Mouse (Mus musculus): ENCODE results near the gene Twf2. TPM values are rescaled to one million over a fixed set of nuclear protein-coding genes. Genes with fewer than 3 reads are reported as not detected.

The Twf2 gene
- polyA plus RNA-seq, 1 experiment: 21.2 TPM

DNA sequence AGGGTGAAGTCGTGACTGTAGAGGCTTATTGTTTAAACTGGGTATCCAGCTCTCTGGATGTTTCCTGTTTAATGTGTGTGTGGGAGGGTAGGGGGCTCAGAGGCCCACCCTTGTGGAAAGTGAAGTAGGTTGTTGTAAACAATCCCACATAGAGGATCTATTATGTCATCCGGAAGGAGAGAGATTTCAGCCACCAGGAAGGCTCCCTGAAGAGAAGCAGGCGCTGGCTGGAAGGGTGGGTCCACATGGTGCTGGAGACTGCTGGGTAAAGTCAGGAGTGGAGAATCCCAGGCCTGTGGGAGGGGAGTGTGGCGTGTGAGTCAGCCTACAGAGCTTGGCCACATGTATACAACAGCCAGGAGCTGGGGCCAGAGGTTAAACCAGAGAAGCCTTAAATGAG, 47.3 kb downstream of the Twf2 start:
- Histone ChIP-seq H3K4me3 (ENCODE audit: low read depth, low read length) (no peak overlapping the region), H3K36me3 (ENCODE audit: control insufficient read depth, insufficient read depth, low read length) (peaks cover 2% of the 10 kb centered on the region; the same call in 1 of the 2 replicates), H3K27me3 (ENCODE audit: control insufficient read depth, insufficient read depth, low read length) (no peaks in the 10 kb centered on the region), H3K27ac (ENCODE audit: insufficient read depth, low read depth, low read length) (peak overlapping the region; percentile 97), H3K4me1 (ENCODE audit: control insufficient read depth, insufficient read depth, insufficient read length, low read length) (peaks cover 34% of the 10 kb centered on the region)
- WGBS: 17% methylated on average over 4 of the region's 4 CpGs
- TF ChIP-seq POLR2A (IDR thresholded peaks at IDR 0.05; ENCODE audit: low read depth, low read length) (no peak), CTCF (IDR thresholded peaks at IDR 0.05; ENCODE audit: extremely low read depth, insufficient read length, insufficient replicate concordance, low read depth, low read length) (no peak)

DNA sequence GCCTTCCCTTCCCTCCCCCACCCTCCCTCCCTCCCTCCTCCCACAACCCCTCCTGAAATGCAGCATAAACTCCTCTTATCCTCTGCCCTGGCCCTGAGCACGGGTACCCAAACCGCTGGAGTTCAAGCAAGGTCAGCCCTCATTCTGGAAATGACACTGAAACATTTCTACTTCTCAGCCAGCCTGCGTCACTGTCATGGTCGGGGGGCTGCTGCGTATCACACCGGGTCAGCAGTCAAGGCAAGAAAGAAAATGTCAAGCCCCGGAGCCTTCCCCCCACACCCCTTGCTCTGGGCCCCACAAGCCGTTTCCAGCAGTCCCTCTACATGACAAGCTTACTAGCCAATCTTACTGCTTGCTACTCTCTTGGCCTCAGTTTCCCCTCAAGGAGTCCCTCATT, 48.2 kb downstream of the Twf2 start:
- no peak for TF ChIP-seq POLR2A (IDR thresholded peaks at IDR 0.05; ENCODE audit: low read depth, low read length)
- no peak for TF ChIP-seq CTCF (IDR thresholded peaks at IDR 0.05; ENCODE audit: extremely low read depth, insufficient read length, insufficient replicate concordance, low read depth, low read length)
- 64% methylated on average over 8 of the region's 8 CpGs for WGBS
- Histone ChIP-seq H3K27me3 (ENCODE audit: control insufficient read depth, insufficient read depth, low read length) (no peaks in the 10 kb centered on the region), H3K4me1 (ENCODE audit: control insufficient read depth, insufficient read depth, insufficient read length, low read length) (peaks cover 34% of the 10 kb centered on the region), H3K27ac (ENCODE audit: insufficient read depth, low read depth, low read length) (no peak overlapping the region), H3K4me3 (ENCODE audit: low read depth, low read length) (no peak overlapping the region), H3K36me3 (ENCODE audit: control insufficient read depth, insufficient read depth, low read length) (no peaks in the 10 kb centered on the region)

DNA sequence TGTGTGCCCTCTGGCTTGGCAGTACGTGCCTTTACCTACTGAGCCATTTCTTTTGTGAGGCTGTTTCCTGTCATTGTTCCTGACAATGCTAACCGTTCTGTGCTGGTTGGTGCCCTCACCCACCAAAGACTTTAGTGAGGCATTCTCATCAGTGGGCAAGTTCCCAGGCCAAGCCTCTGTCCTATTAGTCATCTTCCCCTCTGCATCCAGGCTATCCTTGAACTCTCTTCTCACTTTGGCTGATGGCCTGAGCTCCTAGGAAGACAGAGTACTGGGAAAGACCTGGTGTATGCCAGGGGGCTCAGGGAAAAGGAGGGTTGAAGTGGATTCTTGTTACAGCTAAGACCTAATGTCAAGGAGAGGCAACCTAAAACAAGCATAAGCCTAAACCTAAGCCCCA, 51.1 kb downstream of the Twf2 start:
- no peak for TF ChIP-seq POLR2A (IDR thresholded peaks at IDR 0.05; ENCODE audit: low read depth, low read length)
- TF ChIP-seq CTCF (IDR thresholded peaks at IDR 0.05; ENCODE audit: extremely low read depth, insufficient read length, insufficient replicate concordance, low read depth, low read length): no peak
- Histone ChIP-seq H3K36me3 (ENCODE audit: control insufficient read depth, insufficient read depth, low read length) (no peaks in the 10 kb centered on the region), H3K4me1 (ENCODE audit: control insufficient read depth, insufficient read depth, insufficient read length, low read length) (peaks cover 25% of the 10 kb centered on the region), H3K27ac (ENCODE audit: insufficient read depth, low read depth, low read length) (no peak overlapping the region), H3K4me3 (ENCODE audit: low read depth, low read length) (no peak overlapping the region), H3K27me3 (ENCODE audit: control insufficient read depth, insufficient read depth, low read length) (no peaks in the 10 kb centered on the region)
- WGBS: 89% methylated on average over 2 of the region's 2 CpGs

DNA sequence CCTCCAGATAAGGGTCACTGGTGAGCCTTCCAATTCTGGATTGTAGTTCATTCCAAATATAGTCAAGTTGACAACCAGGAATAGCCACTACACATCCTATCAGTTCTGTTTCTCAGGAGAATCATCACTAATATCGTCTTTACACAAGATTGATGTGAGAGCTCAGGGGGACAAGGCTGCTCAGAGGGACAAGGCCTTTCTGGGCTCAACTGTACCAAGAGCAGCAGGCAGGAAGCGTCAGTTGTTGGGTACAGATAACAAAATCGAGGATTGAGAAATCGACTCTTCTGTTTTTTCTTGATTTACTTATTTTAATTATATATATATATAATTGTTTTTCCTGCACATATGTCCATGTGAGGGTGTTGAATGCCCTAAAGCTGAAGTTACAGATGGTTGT, 55.5 kb downstream of the Twf2 start:
- Histone ChIP-seq H3K27me3 (ENCODE audit: control insufficient read depth, insufficient read depth, low read length) (no peaks in the 10 kb centered on the region), H3K27ac (ENCODE audit: insufficient read depth, low read depth, low read length) (no peak overlapping the region), H3K36me3 (ENCODE audit: control insufficient read depth, insufficient read depth, low read length) (no peaks in the 10 kb centered on the region), H3K4me3 (ENCODE audit: low read depth, low read length) (no peak overlapping the region), H3K4me1 (ENCODE audit: control insufficient read depth, insufficient read depth, insufficient read length, low read length) (peaks cover 25% of the 10 kb centered on the region; the same call in 1 of the 2 replicates)
- 85% methylated on average over 4 of the region's 4 CpGs for WGBS
- TF ChIP-seq POLR2A (IDR thresholded peaks at IDR 0.05; ENCODE audit: low read depth, low read length) (no peak), CTCF (IDR thresholded peaks at IDR 0.05; ENCODE audit: extremely low read depth, insufficient read length, insufficient replicate concordance, low read depth, low read length) (no peak)

DNA sequence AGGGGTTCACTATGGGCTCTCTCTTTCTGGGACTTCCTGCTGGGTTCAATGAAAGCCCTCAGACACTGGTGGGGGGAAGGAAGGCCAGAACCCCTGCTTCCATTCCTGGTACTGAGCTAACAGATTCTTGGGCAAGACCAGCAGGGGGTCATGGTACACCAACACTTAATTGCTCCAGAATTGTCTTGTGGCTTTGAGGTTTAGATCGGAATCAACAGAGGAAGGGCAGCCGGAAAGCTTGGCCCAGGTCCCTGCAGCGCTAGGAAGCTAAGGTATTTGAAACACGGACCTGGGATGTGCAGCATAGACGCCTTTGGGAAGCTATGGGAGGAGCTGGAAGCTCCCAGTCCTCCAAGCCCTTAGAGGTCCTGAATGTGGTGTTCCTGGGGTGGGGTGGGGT, 56.1 kb downstream of the Twf2 start:
- WGBS: 22% methylated on average over 5 of the region's 5 CpGs
- H3K36me3 ChIP-seq (ENCODE audit: control insufficient read depth, insufficient read depth, low read length): no peaks in the 10 kb centered on the region
- H3K4me3 ChIP-seq (ENCODE audit: low read depth, low read length): no peak overlapping the region
- TF ChIP-seq CTCF (IDR thresholded peaks at IDR 0.05; ENCODE audit: extremely low read depth, insufficient read length, insufficient replicate concordance, low read depth, low read length) (no peak), POLR2A (IDR thresholded peaks at IDR 0.05; ENCODE audit: low read depth, low read length) (no peak)
- H3K27me3 ChIP-seq (ENCODE audit: control insufficient read depth, insufficient read depth, low read length): no peaks in the 10 kb centered on the region
- no peak overlapping the region for H3K27ac ChIP-seq (ENCODE audit: insufficient read depth, low read depth, low read length)
- H3K4me1 ChIP-seq (ENCODE audit: control insufficient read depth, insufficient read depth, insufficient read length, low read length): peaks cover 25% of the 10 kb centered on the region; the same call in 1 of the 2 replicates

DNA sequence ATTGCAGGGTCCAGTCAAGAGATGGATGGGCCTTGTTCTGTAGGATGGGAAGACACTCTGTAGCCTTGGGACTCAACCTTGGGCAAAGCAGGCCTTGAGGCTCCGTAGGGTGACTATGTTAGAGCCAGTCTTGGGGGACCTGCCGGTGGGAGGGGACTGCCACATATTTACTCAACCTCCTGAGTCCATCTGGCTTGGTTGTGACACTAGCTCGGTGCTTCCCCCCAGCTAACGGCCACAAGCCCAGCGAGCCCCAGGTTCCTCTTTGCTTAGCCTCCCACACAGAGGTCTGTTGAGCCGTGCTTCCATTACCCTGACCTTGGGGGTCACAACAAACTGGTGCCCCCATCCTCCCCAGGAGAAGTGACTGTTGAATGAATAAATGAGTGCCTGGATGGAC, 58.1 kb downstream of the Twf2 start:
- 79% methylated on average over 6 of the region's 6 CpGs for WGBS
- H3K4me1 ChIP-seq (ENCODE audit: control insufficient read depth, insufficient read depth, insufficient read length, low read length): peaks cover 34% of the 10 kb centered on the region; the same call in 1 of the 2 replicates
- no peak overlapping the region for H3K27ac ChIP-seq (ENCODE audit: insufficient read depth, low read depth, low read length)
- TF ChIP-seq POLR2A (IDR thresholded peaks at IDR 0.05; ENCODE audit: low read depth, low read length) (no peak), CTCF (IDR thresholded peaks at IDR 0.05; ENCODE audit: extremely low read depth, insufficient read length, insufficient replicate concordance, low read depth, low read length) (no peak)
- no peak overlapping the region for H3K4me3 ChIP-seq (ENCODE audit: low read depth, low read length)
- H3K27me3 ChIP-seq (ENCODE audit: control insufficient read depth, insufficient read depth, low read length): no peaks in the 10 kb centered on the region
- no peaks in the 10 kb centered on the region for H3K36me3 ChIP-seq (ENCODE audit: control insufficient read depth, insufficient read depth, low read length)

DNA sequence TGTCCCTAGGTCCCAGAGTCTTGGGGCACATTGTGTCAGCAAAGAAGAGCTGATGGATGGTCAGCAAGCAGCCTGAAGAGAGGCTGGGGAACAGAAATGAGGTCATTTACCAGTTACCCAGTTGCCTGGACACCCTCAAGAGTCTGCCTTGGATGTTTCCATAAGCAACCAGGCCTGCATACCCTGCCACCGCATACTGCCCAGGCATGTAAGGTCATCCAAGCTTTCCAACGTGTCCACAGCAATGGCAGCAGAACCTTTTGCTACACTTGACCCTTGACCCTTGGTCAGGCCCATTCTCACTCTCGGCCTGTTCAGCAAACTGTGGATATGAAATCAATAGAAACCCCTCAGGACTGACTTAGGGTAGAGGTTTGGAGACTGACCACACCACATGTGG, 58.6 kb downstream of the Twf2 start:
- Histone ChIP-seq H3K36me3 (ENCODE audit: control insufficient read depth, insufficient read depth, low read length) (no peaks in the 10 kb centered on the region), H3K4me3 (ENCODE audit: low read depth, low read length) (no peak overlapping the region), H3K27me3 (ENCODE audit: control insufficient read depth, insufficient read depth, low read length) (no peaks in the 10 kb centered on the region), H3K4me1 (ENCODE audit: control insufficient read depth, insufficient read depth, insufficient read length, low read length) (peaks cover 35% of the 10 kb centered on the region; the same call in 1 of the 2 replicates), H3K27ac (ENCODE audit: insufficient read depth, low read depth, low read length) (no peak overlapping the region)
- no peak for TF ChIP-seq CTCF (IDR thresholded peaks at IDR 0.05; ENCODE audit: extremely low read depth, insufficient read length, insufficient replicate concordance, low read depth, low read length)
- TF ChIP-seq POLR2A (IDR thresholded peaks at IDR 0.05; ENCODE audit: low read depth, low read length): no peak
- 55% methylated on average over 3 of the region's 3 CpGs for WGBS

Measured in small intestine, adult 2 months (tissue).